Mouse (Mus musculus) mouse embryonic stem cell (cell line): ENCODE results near the gene Slc38a11.

Experiments
- in situ Hi-C, 2 experiments: fragments of 300-500 bp; cut with MboI; formaldehyde crosslinking; loops; 1 replicate in 1 of 2; 3 replicates in 1 of 2; pipeline ENCODE4 v1.14.3; 2019 to 2020; ENCODE audit warnings: low sequenced_read_pairs in 2 of 2, low pct_unique_long_range_greater_than_20kb in 1 of 2, mixed read lengths in 1 of 2; ENCODE audit not compliant: unreplicated experiment in 1 of 2

Gene Slc38a11

DNA sequence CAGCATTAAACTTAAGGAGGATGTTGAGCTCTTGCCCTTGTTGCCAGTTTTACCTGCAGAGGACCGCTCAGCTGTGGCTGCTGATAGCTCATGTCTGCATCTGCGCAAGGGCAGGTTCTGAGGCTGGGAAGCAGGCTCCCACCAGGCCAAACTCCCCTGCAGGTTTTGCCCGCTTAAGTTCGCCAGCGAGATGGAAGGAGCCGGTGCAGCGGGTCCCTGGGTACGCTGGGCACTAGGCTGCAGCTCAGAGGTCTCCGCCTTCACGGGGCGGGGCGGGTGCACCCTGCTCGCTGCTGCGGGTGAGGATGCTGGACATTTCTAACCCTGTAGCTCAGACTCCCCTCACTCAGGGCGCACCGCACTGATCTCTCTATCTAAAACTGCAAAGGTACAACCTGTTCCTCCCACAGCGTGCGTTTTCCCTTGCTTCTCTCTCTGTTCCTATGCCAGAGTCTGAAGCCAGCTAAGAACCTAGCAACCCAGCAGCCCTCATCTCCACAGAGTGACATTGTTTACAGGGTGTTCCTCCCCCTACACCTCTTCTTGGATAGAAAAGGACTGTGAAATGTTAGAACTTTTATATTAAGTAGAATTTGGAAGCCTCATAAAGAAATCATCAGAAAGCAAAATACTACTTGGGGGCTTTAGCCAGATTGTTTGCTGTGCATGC lies at the start of gene Slc38a11:
TSS of gene Slc38a11 (minus strand) at position 207 of the 670 bp plus-strand sequence.
- in situ Hi-C loops, result no loop called here

GRCm38 (mm10) chr2:65407110-65407509 lies 43.3 kb upstream of the Slc38a11 start:
- in situ Hi-C loops, result no loop called here

- in situ Hi-C loops, result no loop called here
Measured at GRCm38 (mm10) chr2:65405407-65405806, 41.6 kb upstream of the Slc38a11 start.

- in situ Hi-C loops, result no loop called here
Measured at GRCm38 (mm10) chr2:65402001-65402400, 38.2 kb upstream of the Slc38a11 start.

GRCm38 (mm10) chr2:65399938-65400337 lies 36.1 kb upstream of the Slc38a11 start:
- in situ Hi-C loops, result loop anchor here in 1 of 2 experiments (25.0 kb wide), 1 partner anchor 1012 kb away; no protein-coding TSS in a partner anchor

DNA sequence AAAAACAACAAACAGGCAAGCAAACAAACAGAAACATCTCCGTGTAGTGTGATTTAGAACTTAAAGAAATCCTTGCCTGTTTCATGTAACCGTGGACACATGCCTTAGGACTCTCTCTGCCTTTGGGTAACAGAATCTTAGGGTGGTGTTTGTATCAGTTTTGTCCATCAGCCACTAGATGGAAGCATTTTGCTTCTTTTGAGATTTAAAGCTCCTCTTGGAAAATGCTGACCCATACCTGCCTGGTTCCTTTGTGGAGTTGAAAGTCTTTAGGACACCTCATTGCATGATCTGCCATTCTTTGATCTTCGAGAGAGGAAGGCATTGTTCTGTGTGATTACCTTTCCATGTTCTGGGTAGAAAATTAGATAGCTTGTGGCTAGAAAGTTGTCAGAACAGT lies 32.3 kb upstream of the Slc38a11 start:
- in situ Hi-C loops, result loop anchor here in 1 of 2 experiments (25.0 kb wide), 1 partner anchor 1016 kb away; no protein-coding TSS in a partner anchor

DNA sequence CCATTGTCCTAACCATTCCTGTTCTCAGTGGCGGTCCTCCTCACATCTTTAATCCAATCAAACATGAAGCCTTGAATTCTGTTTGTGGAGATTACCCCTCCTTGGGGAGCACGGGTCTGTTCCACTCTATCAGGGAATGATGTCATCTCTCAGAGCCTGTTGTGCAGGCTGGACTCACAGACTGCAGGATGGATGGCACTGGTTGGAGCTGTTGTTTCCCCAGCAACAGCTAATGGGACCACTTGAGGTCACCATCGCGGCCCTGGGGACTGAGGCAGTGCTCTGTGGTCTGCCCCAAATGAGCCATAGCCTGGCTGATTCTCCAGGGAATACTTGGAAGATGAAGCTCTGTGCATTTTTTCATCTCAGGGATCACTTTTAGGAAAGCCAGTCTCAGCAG lies 29.2 kb upstream of the Slc38a11 start:
- in situ Hi-C loops, result loop anchor here in 1 of 2 experiments (25.0 kb wide), 1 partner anchor 1019 kb away; no protein-coding TSS in a partner anchor

- in situ Hi-C loops, result loop anchor here in 1 of 2 experiments (25.0 kb wide), 1 partner anchor 1021 kb away; no protein-coding TSS in a partner anchor
Measured at GRCm38 (mm10) chr2:65391322-65391721, 27.5 kb upstream of the Slc38a11 start.

GRCm38 (mm10) chr2:65384815-65385214 lies 21.0 kb upstream of the Slc38a11 start:
- in situ Hi-C loops, result loop anchor here in 1 of 2 experiments (25.0 kb wide), 1 partner anchor 1027 kb away; no protein-coding TSS in a partner anchor

DNA sequence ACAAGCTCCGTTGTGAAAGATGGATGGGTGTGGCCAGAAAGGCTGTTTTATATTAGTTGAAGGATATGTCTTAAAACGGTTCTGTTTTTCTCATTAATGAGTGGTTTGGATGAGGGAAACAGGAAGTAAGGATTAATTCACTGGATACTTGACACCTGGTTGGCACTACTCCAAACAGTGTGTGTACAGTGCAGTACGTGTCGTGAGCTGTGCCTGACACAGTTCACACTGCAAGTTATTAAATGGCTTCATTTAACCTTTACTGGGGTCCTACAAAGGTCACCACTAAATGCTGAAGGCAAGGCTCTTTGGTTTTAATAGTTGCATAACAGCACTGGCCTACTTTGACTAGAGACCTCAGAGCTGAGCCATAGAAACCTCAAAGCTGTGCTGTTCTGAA lies 18.7 kb upstream of the Slc38a11 start:
- in situ Hi-C loops, result loop anchor here in 1 of 2 experiments (25.0 kb wide), 1 partner anchor 1030 kb away; no protein-coding TSS in a partner anchor

GRCm38 (mm10) chr2:65378425-65378824 lies 14.6 kb upstream of the Slc38a11 start:
- in situ Hi-C loops, result loop anchor here in 1 of 2 experiments (25.0 kb wide), 1 partner anchor 1034 kb away; no protein-coding TSS in a partner anchor

DNA sequence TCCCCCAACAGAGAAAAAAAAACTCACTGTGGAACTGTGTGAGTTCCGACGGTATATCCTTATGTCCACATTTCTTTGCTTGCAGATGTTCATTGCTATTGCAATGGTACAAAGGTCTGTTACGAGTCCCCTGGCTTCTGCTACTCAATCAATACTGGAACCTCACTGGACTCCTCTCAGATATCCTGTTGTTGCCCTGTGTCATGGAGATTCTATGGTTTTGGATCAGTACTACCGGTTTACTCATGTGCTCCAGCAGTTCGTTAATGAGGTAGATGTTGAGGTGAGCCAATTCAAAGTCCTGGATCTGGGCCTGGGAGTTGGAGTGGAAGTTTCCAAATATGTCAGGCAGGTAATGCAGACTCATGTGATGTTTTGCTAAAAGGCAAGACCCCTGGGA lies 10.6 kb upstream of the Slc38a11 start:
- in situ Hi-C loops, result no loop called here

GRCm38 (mm10) chr2:65373076-65373475 lies 9.2 kb upstream of the Slc38a11 start:
- in situ Hi-C loops, result no loop called here

- in situ Hi-C loops, result no loop called here
Measured at GRCm38 (mm10) chr2:65360736-65361475, 2.9 kb downstream of the Slc38a11 start.

DNA sequence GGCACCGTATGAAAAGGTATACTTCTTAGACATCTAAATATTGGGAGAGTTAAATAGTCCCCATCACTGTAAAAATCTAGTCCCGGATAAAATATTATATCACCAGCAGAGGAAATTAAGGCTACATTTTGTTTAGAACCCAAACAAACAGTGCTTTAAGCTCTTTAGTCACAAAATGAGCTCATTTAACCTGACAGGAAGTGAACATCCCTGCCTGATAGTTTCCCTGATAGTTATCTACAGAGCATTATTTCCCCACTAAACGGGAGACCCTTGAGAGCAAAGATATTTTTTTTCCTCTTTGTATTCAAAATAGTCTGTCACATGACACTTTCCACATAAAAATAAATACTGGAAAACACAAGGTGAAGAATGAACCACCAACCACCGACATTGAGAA lies 16.5 kb downstream of the Slc38a11 start:
- in situ Hi-C loops, result no loop called here

DNA sequence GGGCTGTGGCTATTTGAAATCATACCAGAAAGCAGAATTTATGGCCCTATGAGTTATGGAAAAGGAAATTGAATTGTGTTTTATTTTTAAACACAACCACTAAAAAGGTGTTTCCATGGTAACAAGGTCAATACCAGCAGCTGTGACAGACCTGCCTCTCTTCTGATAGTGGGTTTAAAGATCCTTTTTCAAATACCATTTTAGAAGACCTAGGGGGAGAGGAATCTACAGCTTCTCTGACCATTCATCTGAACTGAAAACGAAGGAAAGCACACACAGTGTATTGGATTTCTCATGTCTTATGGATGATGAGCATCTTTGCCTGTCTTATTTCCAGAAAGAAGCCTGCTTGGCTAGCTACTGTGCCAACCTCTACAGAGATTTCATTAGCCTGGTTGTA lies 16.9 kb downstream of the Slc38a11 start:
- in situ Hi-C loops, result no loop called here

DNA sequence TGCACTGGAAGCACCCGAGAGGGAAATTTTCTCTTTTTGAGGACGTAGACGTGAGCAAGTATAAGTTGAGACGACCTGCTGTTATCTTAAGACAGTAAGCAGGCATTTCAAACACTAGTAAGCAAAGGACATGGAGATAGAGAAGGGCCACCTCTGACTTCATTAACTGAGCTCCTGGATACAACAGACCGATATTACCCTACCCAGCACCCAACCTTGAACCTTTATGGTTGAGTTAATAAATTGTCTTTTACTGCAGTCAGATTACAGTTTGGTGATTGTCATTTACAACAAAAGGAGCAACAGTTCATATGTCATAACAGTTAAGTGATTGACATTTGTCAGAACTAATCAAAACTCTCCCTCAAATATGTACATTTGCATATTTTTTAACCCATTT lies 17.8 kb downstream of the Slc38a11 start:
- in situ Hi-C loops, result no loop called here

- in situ Hi-C loops, result no loop called here
Measured at GRCm38 (mm10) chr2:65342057-65342456, 21.8 kb downstream of the Slc38a11 start.

DNA sequence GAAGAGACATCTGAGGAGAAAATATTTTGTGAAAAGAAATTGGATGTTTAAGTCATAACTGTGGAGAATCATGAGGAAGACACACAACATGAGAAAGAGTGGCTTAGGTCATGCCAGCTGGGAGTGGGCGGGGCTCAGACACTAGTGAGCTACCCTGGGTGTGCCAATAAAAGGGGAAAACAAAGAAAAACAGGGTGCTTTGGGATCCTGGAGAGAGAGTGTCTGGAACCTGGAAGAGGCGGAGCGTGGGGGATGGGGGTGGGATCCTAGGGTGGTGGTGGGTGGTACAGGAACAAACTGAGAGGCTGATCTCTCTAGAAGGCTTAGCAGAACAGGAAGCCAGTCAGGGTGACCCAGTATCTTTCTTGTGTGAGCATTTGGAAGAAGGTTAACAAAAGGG lies 23.0 kb downstream of the Slc38a11 start:
- in situ Hi-C loops, result no loop called here
